Mouse (Mus musculus) erythroblast, embryonic 14.5 days (primary cell): Measurements from ENCODE around the gene Serinc5.

Source experiments
- GATA1 ChIP-seq: IDR thresholded peaks from 2 replicates; pipeline ENCODE4 v1.6.1; 2012; ENCODE audit warnings: low read length, inconsistent platforms, mixed read lengths
- TAL1 ChIP-seq: IDR thresholded peaks from 3 replicates; pipeline ENCODE4 v1.6.1; 2012; ENCODE audit warnings: low read length, inconsistent platforms, mixed read lengths

GRCm38 (mm10) chr13:92609486-92610310 is 1.2 kb upstream of the Serinc5 start:
- no peak for TF ChIP-seq TAL1
- no peak for TF ChIP-seq GATA1
